Mouse (Mus musculus): ENCODE data around the gene Eya2.

Gene Eya2

DNA sequence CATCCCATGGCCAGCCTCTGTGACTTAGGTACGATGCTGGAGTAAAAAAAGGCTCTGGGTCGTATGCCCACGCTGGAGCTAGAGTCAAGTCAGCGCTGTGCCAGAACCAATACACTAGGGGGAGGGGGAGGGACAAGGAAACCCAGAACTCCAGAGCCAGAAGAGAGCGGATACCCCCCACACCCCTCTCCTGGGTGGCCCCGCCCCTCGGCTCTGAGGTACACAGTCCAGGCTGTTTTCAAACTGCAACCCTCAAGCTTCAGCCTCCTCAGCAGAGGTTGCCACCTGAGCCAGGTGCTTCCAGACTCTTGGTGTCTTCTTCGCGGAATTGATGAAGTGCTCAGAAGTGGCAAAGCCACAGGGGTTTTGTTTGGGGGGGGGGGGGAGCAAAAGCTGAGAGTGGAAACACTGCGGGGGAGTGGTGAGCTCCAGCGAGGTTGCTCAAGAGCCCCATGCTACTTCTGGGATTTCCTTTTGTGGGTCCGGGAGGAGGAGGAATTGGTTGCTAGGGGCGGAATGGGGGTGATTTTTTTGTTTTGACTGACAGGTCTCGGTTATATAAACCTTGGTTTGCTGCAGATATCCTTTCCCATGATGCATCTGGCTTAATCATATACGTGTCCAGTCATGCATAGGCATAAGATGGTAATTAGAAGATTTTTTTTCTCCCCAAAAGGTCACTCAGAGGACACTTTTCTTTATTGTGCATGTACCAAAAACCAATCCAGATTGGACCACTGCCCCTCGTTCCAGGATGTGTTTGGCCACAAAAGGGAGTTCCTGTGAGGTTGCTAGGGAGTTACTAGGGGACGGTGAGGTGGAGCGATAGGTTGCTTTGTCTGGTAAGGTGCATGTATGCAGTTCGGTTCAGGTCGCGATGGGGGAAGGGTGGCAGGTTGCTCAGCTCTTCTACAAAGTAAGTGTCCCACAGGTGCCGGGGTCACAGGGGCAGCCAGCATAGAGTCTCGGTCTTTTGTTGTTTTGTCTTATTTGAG lies 122.6 kb downstream of the Eya2 start:
- no peak for DNase-seq (ENCODE audit: low spot score)

DNA sequence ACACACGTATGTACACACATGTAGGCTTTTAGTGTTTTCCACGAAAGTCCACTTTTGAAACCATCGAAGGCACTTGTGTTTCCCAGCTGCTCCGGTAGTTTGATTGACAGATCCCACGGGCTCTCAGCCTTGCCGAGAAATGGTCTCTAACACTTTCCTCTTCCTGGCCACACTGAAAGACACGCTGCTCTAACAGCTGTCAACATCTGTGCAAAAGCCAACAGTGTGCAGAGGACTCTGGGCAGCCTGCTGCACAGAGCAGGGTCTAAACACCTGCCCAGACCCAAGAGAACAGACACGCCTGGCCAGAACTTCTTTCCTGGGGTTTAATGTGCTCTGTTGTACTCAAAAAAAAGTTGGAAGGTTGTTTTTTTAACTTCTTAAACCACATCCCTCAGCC lies 124.5 kb downstream of the Eya2 start:
- no peak for DNase-seq (ENCODE audit: low spot score)

DNA sequence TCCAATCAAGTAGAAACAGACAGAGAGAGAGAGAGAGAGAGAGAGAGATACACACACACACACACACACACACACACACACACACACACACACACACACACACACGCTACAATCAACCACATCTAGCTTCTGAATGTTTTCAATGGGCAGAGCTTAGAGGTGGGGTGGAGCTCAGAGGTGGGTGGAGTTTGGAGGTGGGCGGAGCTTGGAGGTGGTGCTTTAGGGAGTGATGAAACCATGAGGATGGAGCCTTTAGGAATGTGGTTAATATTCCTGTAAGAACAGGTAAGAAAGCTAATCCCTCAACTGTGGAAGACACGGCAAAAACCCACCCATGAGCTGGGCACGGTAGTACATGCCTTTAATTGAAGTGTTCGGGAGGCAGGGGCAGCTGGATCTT lies 127.1 kb downstream of the Eya2 start:
- DNase-seq (ENCODE audit: low spot score), result no peak

DNA sequence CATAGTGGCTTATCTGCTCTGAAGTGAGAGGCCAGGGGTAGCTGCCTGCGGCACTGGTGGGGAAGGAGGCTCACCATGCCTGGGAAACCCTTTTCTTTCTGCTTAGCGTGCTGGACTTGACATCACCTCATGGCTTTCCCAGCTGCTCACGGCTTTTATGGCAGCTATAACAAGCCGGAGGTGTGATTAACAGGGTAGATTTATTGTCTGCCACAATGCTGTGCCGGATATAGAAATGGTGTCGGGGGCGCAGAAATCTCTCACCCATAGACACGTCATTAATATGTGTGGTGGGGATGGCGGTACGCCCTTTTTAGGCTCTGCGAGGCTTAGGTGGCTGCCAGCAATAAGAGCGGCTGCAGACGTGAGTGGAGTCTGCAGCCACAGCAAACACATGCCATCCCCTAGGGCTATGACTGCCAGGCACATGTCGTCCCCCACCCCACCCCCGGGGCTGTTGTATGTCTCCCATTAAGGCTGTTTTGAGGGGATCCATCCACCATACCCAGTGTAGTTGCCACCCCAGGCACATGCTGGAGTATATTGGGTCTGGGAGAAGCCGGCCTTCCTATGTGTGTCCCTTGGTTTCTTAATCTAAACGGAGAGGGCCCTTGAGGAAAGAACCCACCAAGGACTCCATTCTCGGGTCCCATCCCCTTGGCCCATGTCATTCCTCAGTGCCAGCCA lies 137.9 kb downstream of the Eya2 start:
- DNase-seq (ENCODE audit: low spot score), result no peak

DNA sequence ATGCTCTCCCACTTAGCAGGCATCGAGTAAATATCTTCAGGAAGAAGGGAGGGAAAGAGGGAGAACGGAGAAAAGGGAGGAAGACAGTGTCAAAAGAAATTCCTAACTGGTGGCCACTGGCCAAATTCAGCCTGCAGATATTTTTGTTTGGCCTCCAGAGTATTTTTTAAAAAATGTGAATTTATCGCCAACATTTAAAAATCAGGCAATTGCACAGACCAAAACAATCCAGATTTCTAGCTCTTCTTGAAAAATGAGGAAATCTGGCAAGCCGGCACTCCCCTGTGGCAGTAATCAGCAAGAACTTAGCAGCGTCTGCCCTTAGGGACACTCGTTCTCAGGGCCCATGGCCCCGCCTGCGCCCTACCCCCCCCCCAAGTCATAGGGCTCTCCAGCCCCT lies 138.9 kb downstream of the Eya2 start:
- no peak for DNase-seq (ENCODE audit: low spot score)

DNA sequence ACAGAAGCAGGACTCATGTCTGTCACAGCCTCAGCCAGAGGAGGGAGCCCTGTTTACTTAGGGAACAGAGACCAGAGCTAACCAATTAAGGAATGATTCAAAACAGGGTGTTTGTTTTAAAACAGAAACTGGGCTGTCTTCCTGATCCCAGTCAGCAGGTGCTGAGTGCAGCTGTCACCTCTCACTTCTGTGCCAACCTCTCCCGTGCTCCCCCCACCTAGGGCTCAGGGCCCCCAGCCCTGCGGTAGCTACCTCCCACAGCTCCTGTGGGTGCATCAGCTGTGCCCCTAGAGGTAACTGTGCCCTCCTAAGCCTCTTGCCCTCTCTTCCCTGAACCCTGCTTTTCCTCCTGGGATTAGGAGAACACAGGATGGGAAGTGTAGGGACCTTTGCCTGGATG lies 141.5 kb downstream of the Eya2 start:
- peak; percentile 55 for DNase-seq (ENCODE audit: low spot score)

DNA sequence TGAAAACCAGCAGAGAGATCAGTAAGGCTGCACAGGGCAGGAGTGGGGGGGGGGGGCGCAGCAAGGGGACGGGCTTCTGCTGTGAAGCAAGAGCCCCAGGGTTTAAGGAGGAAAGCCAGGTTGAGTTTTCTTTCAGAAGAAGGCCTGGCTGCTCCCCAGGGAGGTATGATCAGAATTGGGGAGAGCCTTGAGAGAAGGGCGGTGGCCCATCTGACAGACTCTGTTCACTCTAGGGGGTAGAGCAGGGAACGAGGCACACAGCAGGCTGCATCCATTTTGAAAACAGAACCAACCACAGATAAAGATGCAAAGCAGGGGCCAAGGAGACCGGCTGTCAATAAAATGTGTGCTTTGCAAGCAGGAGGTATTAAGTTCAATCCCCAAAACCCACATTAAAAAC lies 145.5 kb downstream of the Eya2 start:
- no peak for DNase-seq (ENCODE audit: low spot score)

DNA sequence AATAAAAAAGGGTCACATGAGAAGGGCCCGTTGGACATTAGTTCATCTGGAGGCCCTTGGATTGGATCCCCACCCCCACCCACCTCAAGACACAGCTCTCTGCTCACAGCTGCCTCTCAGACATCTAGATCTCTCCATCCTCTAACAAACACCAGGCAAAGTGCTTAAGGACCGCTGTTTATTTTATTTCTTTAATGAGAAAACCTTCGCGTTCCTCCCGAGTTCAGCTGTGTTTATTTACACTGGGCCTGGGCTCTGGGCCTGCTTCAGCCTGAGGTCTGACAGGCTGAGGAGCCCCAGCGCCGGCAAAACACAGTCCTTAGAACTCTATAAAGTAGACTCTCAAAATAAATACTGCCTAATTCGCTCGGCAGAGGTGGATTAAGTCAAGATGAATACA lies 146.2 kb downstream of the Eya2 start:
- no peak for DNase-seq (ENCODE audit: low spot score)

DNA sequence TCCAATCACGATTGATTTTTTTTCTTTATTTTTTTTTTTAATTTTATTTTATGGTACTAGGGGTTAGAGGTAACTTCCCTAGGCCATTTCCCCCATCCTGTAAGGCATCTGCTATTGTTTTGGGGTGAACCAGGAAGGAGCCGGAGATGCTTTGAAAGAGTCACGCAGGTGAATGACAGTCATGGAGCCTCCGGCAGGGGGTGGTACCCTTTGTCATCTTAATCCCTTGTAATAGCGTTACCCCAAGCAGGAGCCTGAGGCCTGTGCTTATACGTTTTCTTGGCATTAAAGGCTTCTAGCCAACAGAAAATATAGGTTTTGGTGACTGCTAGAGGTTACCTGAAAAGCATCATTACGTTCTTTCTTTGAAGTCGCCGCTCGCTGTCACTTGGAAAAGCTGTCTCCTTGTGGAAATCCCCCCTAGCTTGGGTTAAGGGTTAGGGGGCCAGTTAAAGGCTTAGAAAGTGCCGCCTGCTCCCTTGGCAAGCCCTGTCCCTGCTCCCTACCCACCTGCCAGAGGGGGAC lies 146.8 kb downstream of the Eya2 start:
- no peak for DNase-seq (ENCODE audit: low spot score)

DNA sequence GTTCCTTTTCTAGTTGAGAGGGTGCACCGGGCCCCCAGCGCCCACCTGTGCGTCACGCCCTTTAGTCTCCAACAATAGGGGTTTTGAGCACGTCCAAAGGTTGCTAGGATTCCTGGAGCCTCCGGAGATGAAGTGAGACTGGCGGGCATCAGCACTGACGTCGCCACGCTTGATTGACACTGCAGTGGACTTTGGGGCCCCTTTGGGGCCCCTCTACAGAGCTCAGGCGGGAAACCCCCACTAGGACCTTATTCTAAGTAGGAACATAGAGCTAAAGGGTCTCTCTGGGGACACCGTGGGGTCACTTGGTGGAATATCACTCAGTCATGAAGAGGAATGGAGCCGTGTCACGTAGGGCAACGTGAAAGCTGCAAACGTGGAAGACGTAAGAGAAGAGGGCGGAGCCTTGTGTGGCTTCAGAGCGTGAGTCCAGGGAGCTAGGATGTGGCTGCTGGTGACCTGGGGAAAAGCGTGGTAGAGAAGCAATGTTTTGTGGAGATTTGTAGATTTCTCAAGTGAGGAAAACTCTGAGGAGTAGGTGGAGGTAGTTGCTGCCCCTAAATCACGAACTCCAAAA lies 147.5 kb downstream of the Eya2 start:
- DNase-seq (ENCODE audit: low spot score), result no peak

DNA sequence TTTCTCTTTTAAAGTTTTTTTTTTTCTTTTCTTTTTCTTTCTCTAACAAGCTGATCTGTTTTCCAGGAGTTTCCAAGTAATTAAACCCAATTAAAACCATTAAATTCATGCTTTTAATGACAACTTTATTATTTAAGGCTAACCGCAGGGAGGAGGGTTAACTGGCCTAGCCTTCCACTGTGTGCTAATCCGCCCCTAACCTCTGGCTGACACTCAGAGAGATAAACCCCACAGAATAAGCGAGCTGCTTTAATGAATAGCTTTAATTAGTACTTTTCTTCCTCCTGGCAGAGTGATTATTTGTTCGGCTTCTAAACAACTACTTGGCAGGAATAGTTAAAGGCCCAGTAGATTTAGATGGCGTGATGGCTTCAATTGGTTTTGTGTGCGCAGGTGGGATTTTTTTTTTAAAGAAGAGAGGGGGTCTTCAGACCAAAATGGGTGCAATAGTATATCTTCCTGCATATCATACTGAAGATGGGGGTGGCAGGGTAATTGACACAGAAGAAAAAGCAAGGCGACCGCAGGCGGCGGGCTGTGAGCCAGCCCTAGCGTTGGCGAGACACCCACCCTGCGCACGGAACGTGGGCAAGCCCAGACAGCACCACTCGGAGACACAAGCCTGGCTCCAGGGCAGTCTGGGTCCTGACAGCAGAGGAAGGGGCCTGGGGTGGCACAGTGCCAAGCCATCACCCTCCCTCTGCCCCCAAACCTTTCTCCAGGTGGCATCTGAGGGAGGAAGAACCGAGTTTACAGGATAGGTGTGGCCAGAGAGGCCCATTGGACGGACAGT lies 150.7 kb downstream of the Eya2 start:
- DNase-seq (ENCODE audit: low spot score), result no peak

DNA sequence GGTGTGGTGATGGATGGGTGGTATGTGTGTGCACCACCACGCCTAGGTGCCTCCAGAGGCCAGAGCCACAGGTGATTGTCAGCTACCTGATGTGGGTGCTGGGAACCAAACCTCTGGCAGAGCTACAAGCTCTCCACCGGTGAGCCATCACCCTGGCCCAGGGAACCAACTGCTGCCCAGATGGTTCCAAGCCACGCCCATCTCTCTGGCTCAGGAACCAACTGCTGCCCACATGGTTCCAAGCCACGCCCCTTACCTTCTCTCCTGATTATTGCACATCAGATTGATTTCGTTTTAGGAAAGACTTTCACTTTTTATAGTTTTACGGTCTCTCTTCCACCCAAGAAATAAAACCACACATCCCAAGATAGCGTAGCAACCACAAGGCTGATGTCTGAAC lies 153.1 kb downstream of the Eya2 start:
- no peak for DNase-seq (ENCODE audit: low spot score)

DNA sequence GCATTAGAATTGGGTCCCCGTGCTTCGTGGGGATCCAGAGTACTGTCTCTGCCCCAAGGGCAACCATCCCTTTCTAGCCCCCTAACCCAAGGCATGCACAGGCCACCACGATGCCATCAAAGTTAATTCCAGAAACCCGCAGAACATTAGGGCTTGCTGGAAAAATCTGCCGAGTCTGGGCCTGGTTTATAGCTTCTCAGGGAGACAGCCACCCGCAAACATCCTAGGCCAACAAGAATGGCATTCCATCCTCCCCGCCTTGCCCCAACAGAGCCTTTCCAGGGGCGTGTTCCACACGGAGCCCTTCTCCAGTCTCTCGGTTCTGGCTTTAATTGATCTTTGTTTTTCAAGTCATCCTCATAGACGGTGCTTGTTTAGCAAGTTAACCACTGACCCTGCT lies 153.6 kb downstream of the Eya2 start:
- no peak for DNase-seq (ENCODE audit: low spot score)

DNA sequence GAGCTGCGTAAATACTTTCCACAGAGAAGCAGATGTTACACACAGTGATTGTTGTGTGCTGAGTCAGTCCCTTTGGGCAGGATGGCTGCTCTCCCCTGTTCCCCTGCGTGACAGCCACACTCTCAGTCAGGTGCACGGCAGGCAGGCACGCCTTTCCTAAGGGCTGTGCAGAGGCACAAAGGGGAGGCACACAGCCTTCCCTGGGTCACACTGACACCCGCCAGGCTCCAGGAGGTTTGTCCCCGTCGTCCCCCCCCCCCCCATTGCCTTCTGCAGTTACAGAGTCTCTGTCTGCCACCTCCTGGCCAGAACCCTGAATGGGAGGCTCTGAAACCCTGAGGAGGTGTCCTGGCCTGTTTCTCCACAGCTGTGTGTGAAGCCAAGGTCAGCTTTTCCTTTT lies 156.2 kb downstream of the Eya2 start:
- no peak for DNase-seq (ENCODE audit: low spot score)

DNA sequence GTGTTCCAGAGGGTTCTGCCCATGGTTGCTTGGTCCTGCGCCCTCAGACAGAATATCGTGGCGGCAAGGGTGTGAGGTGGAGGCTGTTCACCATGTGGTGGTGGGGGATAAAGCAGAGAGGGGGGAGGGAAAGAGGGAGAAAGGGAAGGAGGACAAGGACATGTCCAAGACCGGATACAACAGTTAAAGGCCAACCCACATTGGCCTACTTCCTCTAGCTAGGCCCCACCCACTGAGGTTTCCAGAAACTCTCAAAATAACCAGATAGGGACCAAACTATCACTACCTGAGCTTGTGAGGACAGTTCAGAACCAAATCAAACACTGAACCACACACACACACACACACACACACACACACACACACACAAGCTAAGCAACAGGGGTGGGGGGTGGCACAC lies 157.9 kb downstream of the Eya2 start:
- no peak for DNase-seq (ENCODE audit: low spot score)

DNA sequence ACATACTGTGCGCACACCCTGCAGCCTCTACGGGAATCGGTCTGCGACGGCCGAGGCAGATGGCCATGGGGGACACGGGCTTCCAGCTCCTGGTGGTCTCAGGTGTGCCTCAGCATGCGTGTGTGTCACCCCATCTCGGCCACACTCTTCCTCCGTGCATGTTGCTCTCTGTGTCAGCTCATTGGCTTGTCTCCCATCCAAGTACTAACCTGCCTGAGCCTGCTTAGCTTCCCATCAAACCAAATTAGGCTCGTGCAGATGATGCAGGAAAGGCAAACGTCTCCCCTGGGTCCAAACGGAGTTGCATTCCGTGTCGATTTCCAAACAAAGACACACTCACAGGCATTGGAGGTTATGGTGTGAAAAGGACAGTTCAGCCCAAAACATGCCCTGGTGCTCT lies 163.0 kb downstream of the Eya2 start:
- peak; percentile 58 for DNase-seq (ENCODE audit: low spot score)

DNA sequence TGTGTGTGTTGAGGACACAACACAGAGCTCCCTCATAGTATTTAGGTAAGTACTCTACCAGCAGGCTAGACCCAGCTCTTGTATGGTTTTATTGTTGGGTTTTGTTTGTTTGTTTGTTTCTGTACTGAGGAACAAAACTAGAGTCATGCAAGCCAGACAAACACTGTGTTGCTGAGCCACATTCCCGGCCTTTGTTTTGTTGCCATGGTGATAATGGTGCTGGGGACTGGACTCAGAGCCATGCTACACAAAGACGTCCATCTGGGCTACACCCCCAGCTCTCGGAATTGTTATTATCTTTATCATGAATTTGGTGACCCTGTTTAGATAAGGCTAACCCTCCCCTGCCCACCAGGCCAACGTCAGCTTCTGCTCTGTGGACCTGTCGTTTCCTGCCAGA lies 163.7 kb downstream of the Eya2 start:
- peak; percentile 62 for DNase-seq (ENCODE audit: low spot score)

DNA sequence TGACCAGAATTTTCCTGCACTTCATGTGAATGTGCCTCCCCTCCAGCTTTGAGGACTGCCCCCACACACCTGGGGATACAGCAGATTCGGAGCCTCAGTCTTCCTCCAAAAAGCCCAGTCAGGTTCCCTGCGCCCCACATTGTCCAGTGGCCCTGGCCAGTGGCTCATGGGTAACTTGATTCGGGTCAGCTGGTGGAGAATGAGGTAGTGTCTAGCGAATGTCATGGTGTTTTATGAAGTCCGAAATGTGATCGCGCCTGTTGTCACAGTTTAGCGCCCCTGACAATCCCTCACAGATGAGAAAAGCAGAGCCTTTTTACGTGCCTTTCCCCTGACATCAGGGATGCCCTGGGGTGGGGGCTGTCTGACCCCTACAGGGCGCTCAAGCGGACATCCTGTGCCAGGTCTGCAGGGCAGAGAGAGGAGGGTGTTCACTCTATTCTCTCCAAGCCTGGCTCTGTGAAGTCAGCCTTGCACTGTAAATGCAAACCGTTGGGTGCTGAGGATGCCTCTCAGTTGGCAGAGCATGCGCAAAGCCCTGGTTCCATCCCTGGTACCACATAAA lies 164.7 kb downstream of the Eya2 start:
- DNase-seq (ENCODE audit: low spot score), result no peak

DNA sequence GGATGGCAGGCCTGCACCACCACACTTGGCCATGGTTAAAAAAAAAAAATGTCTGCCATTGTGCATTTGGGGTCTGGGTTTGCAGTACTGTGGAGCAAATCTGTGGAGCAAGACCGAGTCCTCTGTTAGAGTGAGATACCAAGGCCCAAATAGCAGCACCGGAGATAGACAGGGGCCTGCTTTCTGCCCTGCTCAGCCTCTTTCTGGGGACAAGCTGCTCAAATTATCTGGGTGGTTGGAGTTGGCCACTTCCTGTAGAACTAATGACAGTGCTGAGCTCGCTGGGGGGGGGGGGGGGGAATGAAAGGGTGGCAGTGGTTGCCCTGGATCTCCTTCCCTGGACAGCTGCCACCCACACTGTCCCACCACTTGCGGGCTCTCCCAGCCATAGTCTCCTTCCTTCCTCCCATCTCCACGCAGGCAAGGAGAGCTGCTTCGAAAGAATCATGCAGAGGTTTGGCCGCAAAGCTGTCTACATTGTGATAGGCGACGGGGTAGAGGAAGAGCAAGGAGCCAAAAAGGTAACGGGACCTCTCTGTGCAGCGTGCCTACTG lies 174.1 kb downstream of the Eya2 start:
- no peak for DNase-seq (ENCODE audit: low spot score)

DNA sequence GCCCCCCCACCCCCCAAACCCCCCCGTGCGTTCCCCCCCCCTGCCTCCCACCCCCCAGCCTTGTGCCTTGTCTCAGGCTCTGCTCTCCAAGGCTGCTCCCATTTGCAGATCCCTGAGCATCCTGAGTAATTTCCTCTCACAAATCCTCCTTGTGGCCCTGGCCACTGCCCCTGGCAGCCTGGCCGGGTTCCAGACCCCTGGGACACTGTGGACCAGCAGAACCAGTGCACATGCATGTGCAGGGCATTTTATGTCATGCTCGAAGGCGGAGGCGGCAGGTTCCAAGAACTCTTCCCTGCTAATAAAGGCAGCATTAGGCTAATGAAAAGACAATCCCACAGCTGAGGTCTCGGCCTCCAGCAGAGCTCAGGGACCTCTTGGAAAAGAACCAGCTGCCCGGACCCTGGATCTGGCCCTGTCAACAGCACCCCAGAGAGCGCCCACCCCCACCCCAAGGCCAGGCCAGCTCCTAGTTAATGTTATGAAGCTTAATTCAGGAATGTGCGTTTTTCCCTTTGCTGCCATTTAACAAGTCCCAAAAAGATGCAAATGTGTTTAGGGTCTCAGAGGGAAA lies 174.6 kb downstream of the Eya2 start:
- peak; percentile 44 for DNase-seq (ENCODE audit: low spot score)

DNA sequence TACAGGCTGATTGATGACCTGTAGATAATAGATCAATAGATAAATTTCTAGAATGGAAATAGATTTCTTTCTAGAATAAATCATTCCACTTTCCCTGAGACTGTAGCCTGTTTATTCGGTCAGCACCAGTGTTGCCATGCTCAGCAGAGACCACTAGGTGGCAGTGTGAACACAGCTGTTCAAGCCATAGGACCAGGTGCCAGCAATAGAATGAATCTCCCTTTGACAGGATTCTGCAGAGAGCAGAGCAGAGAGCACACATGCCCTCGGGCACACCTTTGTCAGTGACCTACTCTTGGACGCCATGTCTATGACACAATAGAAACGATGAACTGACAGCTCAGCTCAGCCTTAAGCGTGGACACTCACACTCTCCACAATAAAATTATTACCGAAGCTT lies 184.1 kb downstream of the Eya2 start:
- peak; percentile 89 for DNase-seq (ENCODE audit: low spot score)

Measured in MN1 (cell line).